Mouse (Mus musculus): ENCODE data around the gene Mia2. TPM values are rescaled to one million over a fixed set of nuclear protein-coding genes. Genes with fewer than 3 reads are reported as not detected.

Mia2 gene
- polyA plus RNA-seq, 1 experiment from 2014 or later: 56.4 TPM

- WGBS: 86% methylated on average over 9 of the region's 9 CpGs
- Histone ChIP-seq H3K27ac (no peak overlapping the region), H3K27me3 (ENCODE audit: low read depth, poor library complexity, severe bottlenecking) (no peaks in the 10 kb centered on the region), H3K9me3 (replicated peaks) (no peaks in the 10 kb centered on the region), H3K4me3 (no peak overlapping the region), H3K4me1 (no peaks in the 10 kb centered on the region), H3K36me3 (peaks cover 39% of the 10 kb centered on the region)
- no peak for DNase-seq (ENCODE audit: low spot score)
Measured at GRCm38 (mm10) chr12:59194341-59195003, 98.9 kb downstream of the Mia2 start.

GRCm38 (mm10) chr12:59195065-59195464 lies 99.5 kb downstream of the Mia2 start:
- Histone ChIP-seq H3K9me3 (replicated peaks) (no peaks in the 10 kb centered on the region), H3K4me1 (no peaks in the 10 kb centered on the region), H3K4me3 (no peak overlapping the region), H3K27ac (no peak overlapping the region), H3K27me3 (ENCODE audit: low read depth, poor library complexity, severe bottlenecking) (no peaks in the 10 kb centered on the region), H3K36me3 (peaks cover 39% of the 10 kb centered on the region)
- WGBS: 87% methylated on average over 4 of the region's 4 CpGs
- no peak for DNase-seq (ENCODE audit: low spot score)

GRCm38 (mm10) chr12:59195941-59196340 lies 100.3 kb downstream of the Mia2 start:
- Histone ChIP-seq H3K4me3 (no peak overlapping the region), H3K9me3 (replicated peaks) (no peaks in the 10 kb centered on the region), H3K4me1 (no peaks in the 10 kb centered on the region), H3K36me3 (peaks cover 35% of the 10 kb centered on the region), H3K27ac (no peak overlapping the region), H3K27me3 (ENCODE audit: low read depth, poor library complexity, severe bottlenecking) (no peaks in the 10 kb centered on the region)
- WGBS: 91% methylated on average over 4 of the region's 4 CpGs
- no peak for DNase-seq (ENCODE audit: low spot score)

- H3K4me1 ChIP-seq: no peaks in the 10 kb centered on the region
- H3K27ac ChIP-seq: no peak overlapping the region
- H3K36me3 ChIP-seq: peaks cover 38% of the 10 kb centered on the region
- H3K27me3 ChIP-seq (ENCODE audit: low read depth, poor library complexity, severe bottlenecking): no peaks in the 10 kb centered on the region
- H3K4me3 ChIP-seq: no peak overlapping the region
- no peak for DNase-seq (ENCODE audit: low spot score)
- 93% methylated on average over 4 of the region's 4 CpGs for WGBS
- H3K9me3 ChIP-seq (replicated peaks): no peaks in the 10 kb centered on the region
Measured at GRCm38 (mm10) chr12:59198750-59199149, 103.2 kb downstream of the Mia2 start.

GRCm38 (mm10) chr12:59199361-59199760 lies 103.8 kb downstream of the Mia2 start:
- no peaks in the 10 kb centered on the region for H3K27me3 ChIP-seq (ENCODE audit: low read depth, poor library complexity, severe bottlenecking)
- no peaks in the 10 kb centered on the region for H3K9me3 ChIP-seq (replicated peaks)
- no peak for DNase-seq (ENCODE audit: low spot score)
- H3K27ac ChIP-seq: no peak overlapping the region
- no peaks in the 10 kb centered on the region for H3K4me1 ChIP-seq
- peaks cover 45% of the 10 kb centered on the region for H3K36me3 ChIP-seq
- H3K4me3 ChIP-seq: no peak overlapping the region
- 94% methylated on average over 2 of the region's 2 CpGs for WGBS

- Histone ChIP-seq H3K27ac (no peak overlapping the region), H3K4me1 (no peaks in the 10 kb centered on the region), H3K4me3 (no peak overlapping the region), H3K27me3 (ENCODE audit: low read depth, poor library complexity, severe bottlenecking) (no peaks in the 10 kb centered on the region), H3K9me3 (replicated peaks) (no peaks in the 10 kb centered on the region), H3K36me3 (peaks cover 26% of the 10 kb centered on the region)
- DNase-seq (ENCODE audit: low spot score): no peak
- WGBS: 95% methylated on average over 6 of the region's 6 CpGs
Measured at GRCm38 (mm10) chr12:59205571-59205970, 110.0 kb downstream of the Mia2 start.

- no peaks in the 10 kb centered on the region for H3K9me3 ChIP-seq (replicated peaks)
- WGBS: 91% methylated on average over 4 of the region's 4 CpGs
- H3K27me3 ChIP-seq (ENCODE audit: low read depth, poor library complexity, severe bottlenecking): no peaks in the 10 kb centered on the region
- no peak for DNase-seq (ENCODE audit: low spot score)
- no peaks in the 10 kb centered on the region for H3K4me1 ChIP-seq
- peaks cover 29% of the 10 kb centered on the region for H3K36me3 ChIP-seq
- H3K27ac ChIP-seq: no peak overlapping the region
- H3K4me3 ChIP-seq: no peak overlapping the region
Measured at GRCm38 (mm10) chr12:59206208-59206999, 110.8 kb downstream of the Mia2 start.

GRCm38 (mm10) chr12:59207000-59207390 lies 111.4 kb downstream of the Mia2 start:
- no peaks in the 10 kb centered on the region for H3K4me1 ChIP-seq
- H3K4me3 ChIP-seq: no peak overlapping the region
- 90% methylated on average over 3 of the region's 3 CpGs for WGBS
- H3K27me3 ChIP-seq (ENCODE audit: low read depth, poor library complexity, severe bottlenecking): no peaks in the 10 kb centered on the region
- no peak overlapping the region for H3K27ac ChIP-seq
- H3K9me3 ChIP-seq (replicated peaks): no peaks in the 10 kb centered on the region
- H3K36me3 ChIP-seq: peaks cover 33% of the 10 kb centered on the region
- no peak for DNase-seq (ENCODE audit: low spot score)

- H3K9me3 ChIP-seq (replicated peaks): no peaks in the 10 kb centered on the region
- DNase-seq (ENCODE audit: low spot score): no peak
- no peak overlapping the region for H3K27ac ChIP-seq
- peaks cover 32% of the 10 kb centered on the region for H3K36me3 ChIP-seq
- H3K4me3 ChIP-seq: no peak overlapping the region
- H3K4me1 ChIP-seq: no peaks in the 10 kb centered on the region
- 90% methylated on average over 1 of the region's 1 CpGs for WGBS
- H3K27me3 ChIP-seq (ENCODE audit: low read depth, poor library complexity, severe bottlenecking): no peaks in the 10 kb centered on the region
Measured at GRCm38 (mm10) chr12:59207814-59208213, 112.2 kb downstream of the Mia2 start.

GRCm38 (mm10) chr12:59216176-59216575 lies 120.6 kb downstream of the Mia2 start:
- WGBS: 93% methylated on average over 4 of the region's 4 CpGs
- peaks cover 13% of the 10 kb centered on the region for H3K36me3 ChIP-seq
- no peak overlapping the region for H3K27ac ChIP-seq
- H3K27me3 ChIP-seq (ENCODE audit: low read depth, poor library complexity, severe bottlenecking): no peaks in the 10 kb centered on the region
- peaks cover 16% of the 10 kb centered on the region for H3K4me1 ChIP-seq
- DNase-seq (ENCODE audit: low spot score): no peak
- no peaks in the 10 kb centered on the region for H3K9me3 ChIP-seq (replicated peaks)
- no peak overlapping the region for H3K4me3 ChIP-seq

GRCm38 (mm10) chr12:59216676-59217266 lies 121.2 kb downstream of the Mia2 start:
- WGBS: 89% methylated on average over 6 of the region's 6 CpGs
- Histone ChIP-seq H3K9me3 (replicated peaks) (no peaks in the 10 kb centered on the region), H3K36me3 (peaks cover 7% of the 10 kb centered on the region), H3K4me1 (peaks cover 16% of the 10 kb centered on the region), H3K27me3 (ENCODE audit: low read depth, poor library complexity, severe bottlenecking) (no peaks in the 10 kb centered on the region), H3K27ac (no peak overlapping the region), H3K4me3 (no peak overlapping the region)
- DNase-seq (ENCODE audit: low spot score): no peak

GRCm38 (mm10) chr12:59217331-59217730 lies 121.7 kb downstream of the Mia2 start:
- H3K27me3 ChIP-seq (ENCODE audit: low read depth, poor library complexity, severe bottlenecking): no peaks in the 10 kb centered on the region
- DNase-seq (ENCODE audit: low spot score): no peak
- no peak overlapping the region for H3K4me3 ChIP-seq
- 87% methylated on average over 3 of the region's 3 CpGs for WGBS
- 0 out of 2 replicates have a peak, but pooled peaks cover 2% of the 10 kb centered on the region for H3K36me3 ChIP-seq
- no peak overlapping the region for H3K27ac ChIP-seq
- H3K4me1 ChIP-seq: peaks cover 16% of the 10 kb centered on the region
- no peaks in the 10 kb centered on the region for H3K9me3 ChIP-seq (replicated peaks)

- peaks cover 16% of the 10 kb centered on the region for H3K4me1 ChIP-seq
- H3K27ac ChIP-seq: peak overlapping the region; percentile 97
- no peaks in the 10 kb centered on the region for H3K27me3 ChIP-seq (ENCODE audit: low read depth, poor library complexity, severe bottlenecking)
- under 1% methylated on average over 68 of the region's 69 CpGs for WGBS
- no peaks in the 10 kb centered on the region for H3K36me3 ChIP-seq
- peak overlapping the region; percentile 96 for H3K4me3 ChIP-seq
- peak; percentile 62 for DNase-seq (ENCODE audit: low spot score)
- H3K9me3 ChIP-seq (replicated peaks): no peaks in the 10 kb centered on the region
Measured at GRCm38 (mm10) chr12:59218640-59219321, 123.2 kb downstream of the Mia2 start.
